Mouse (Mus musculus) forebrain, embryonic 16.5 days (tissue): ENCODE results near the gene Faap100. TPM values are rescaled to one million over a fixed set of nuclear protein-coding genes. Genes with fewer than 3 reads are reported as not detected.

ENCODE experiments used
- ATAC-seq: fragments of 200-750 bp; cut with Nextera tagmentation; 2 replicates; pipeline ENCODE4 v1.8.0; 2017; ENCODE audit warnings: mild to moderate bottlenecking, moderate library complexity
- H3K27ac ChIP-seq: fragments of 300-500 bp; sonication (generic); 2 replicates; pipeline ENCODE4 v1.5.1; 2014; ENCODE audit warnings: low read length, control low read depth
- H3K27me3 ChIP-seq: fragments of 300-500 bp; sonication (generic); replicated peaks from 2 replicates; pipeline ENCODE4 v1.6.1; 2014; ENCODE audit warnings: low read length; ENCODE audit not compliant: control insufficient read depth, insufficient read depth
- H3K36me3 ChIP-seq: fragments of 300-500 bp; sonication (generic); 2 replicates; pipeline ENCODE4 v1.6.1; 2014; ENCODE audit not compliant: control insufficient read depth, insufficient read depth
- H3K4me1 ChIP-seq: fragments of 300-500 bp; sonication (generic); replicated peaks from 2 replicates; pipeline ENCODE4 v1.6.1; 2014; ENCODE audit warnings: low read length; ENCODE audit not compliant: control insufficient read depth, insufficient read depth
- H3K4me2 ChIP-seq: fragments of 300-500 bp; sonication (generic); 2 replicates; pipeline ENCODE4 v1.6.1; 2014; ENCODE audit warnings: mild to moderate bottlenecking, low read length, control low read depth
- H3K4me3 ChIP-seq: fragments of 300-500 bp; sonication (generic); replicated peaks from 2 replicates; pipeline ENCODE4 v1.5.1; 2014; ENCODE audit warnings: mild to moderate bottlenecking, low read length, control low read depth
- H3K9ac ChIP-seq: fragments of 300-500 bp; sonication (generic); replicated peaks from 2 replicates; pipeline ENCODE4 v1.6.1; 2014; ENCODE audit warnings: low read depth, low read length, control low read depth
- H3K9me3 ChIP-seq: fragments of 300-500 bp; sonication (generic); 2 replicates; pipeline ENCODE4 v1.6.1; 2016; ENCODE audit warnings: low read length; ENCODE audit not compliant: control insufficient read depth
- WGBS: fragments of 180-500 bp; shearing (Covaris S2); extraction: QIAGEN DNeasy Blood & Tissue Kit; methylation state at CpG from one replicate; pipeline ENCODE4 v1.1.7; 2014; 5-methylcytosine and 5-hydroxymethylcytosine counted together
- polyA plus RNA-seq: library from polyadenylated mRNA; unstranded; fragments of >200 nt; fragmentation: Nextera tagmentation; extraction: Ambion mirVana; gene quantifications from 2 replicates; pipeline ENCODE4 v1.2.1, GENCODE M21; 2015

Faap100 gene
- polyA plus RNA-seq, 1 experiment from 2014 or later, result 95.3 TPM

GRCm38 (mm10) chr11:120405867-120406266 is 27.3 kb upstream of the Faap100 start:
- Histone ChIP-seq H3K27me3 (no peaks in the 10 kb centered on the region), H3K9me3 (no peaks in the 10 kb centered on the region), H3K4me1 (no peaks in the 10 kb centered on the region), H3K4me3 (no peak overlapping the region), H3K9ac (no peak overlapping the region), H3K27ac (no peak overlapping the region), H3K36me3 (peaks cover 56% of the 10 kb centered on the region), H3K4me2 (no peak overlapping the region)
- 94% methylated on average over 3 of the region's 3 CpGs for WGBS
- ATAC-seq, result no peak

- H3K27me3 ChIP-seq, result no peaks in the 10 kb centered on the region
- no peaks in the 10 kb centered on the region for H3K4me1 ChIP-seq
- H3K9ac ChIP-seq, result no peak overlapping the region
- no peak overlapping the region for H3K4me3 ChIP-seq
- no peak for ATAC-seq
- 92% methylated on average over 1 of the region's 1 CpGs for WGBS
- peaks cover 50% of the 10 kb centered on the region for H3K36me3 ChIP-seq
- H3K9me3 ChIP-seq, result no peaks in the 10 kb centered on the region
- H3K27ac ChIP-seq, result no peak overlapping the region
- H3K4me2 ChIP-seq, result no peak overlapping the region
These were observed 26.2 kb upstream of the Faap100 start for GRCm38 (mm10) chr11:120404814-120405213.

- H3K9ac ChIP-seq, result no peak overlapping the region
- H3K4me2 ChIP-seq, result no peak overlapping the region
- WGBS, result 91% methylated on average over 2 of the region's 2 CpGs
- no peaks in the 10 kb centered on the region for H3K4me1 ChIP-seq
- no peaks in the 10 kb centered on the region for H3K9me3 ChIP-seq
- H3K27me3 ChIP-seq, result no peaks in the 10 kb centered on the region
- no peak overlapping the region for H3K4me3 ChIP-seq
- no peak overlapping the region for H3K27ac ChIP-seq
- H3K36me3 ChIP-seq, result peaks cover 25% of the 10 kb centered on the region
- ATAC-seq, result no peak
These were observed 20.8 kb upstream of the Faap100 start for GRCm38 (mm10) chr11:120399319-120399718.

- H3K9me3 ChIP-seq, result no peaks in the 10 kb centered on the region
- no peaks in the 10 kb centered on the region for H3K4me1 ChIP-seq
- no peak for ATAC-seq
- no peak overlapping the region for H3K27ac ChIP-seq
- no peak overlapping the region for H3K9ac ChIP-seq
- peaks cover 10% of the 10 kb centered on the region for H3K36me3 ChIP-seq
- no peaks in the 10 kb centered on the region for H3K27me3 ChIP-seq
- WGBS, result 96% methylated on average over 2 of the region's 2 CpGs
- no peak overlapping the region for H3K4me3 ChIP-seq
- no peak overlapping the region for H3K4me2 ChIP-seq
These were observed 19.0 kb upstream of the Faap100 start for GRCm38 (mm10) chr11:120397602-120398001.

GRCm38 (mm10) chr11:120395661-120396060 is 17.1 kb upstream of the Faap100 start:
- Histone ChIP-seq H3K4me1 (no peaks in the 10 kb centered on the region), H3K9me3 (no peaks in the 10 kb centered on the region), H3K27ac (no peak overlapping the region), H3K36me3 (0 out of 2 replicates have a peak, but pooled peaks cover 2% of the 10 kb centered on the region), H3K4me2 (no peak overlapping the region), H3K9ac (no peak overlapping the region), H3K27me3 (no peaks in the 10 kb centered on the region), H3K4me3 (no peak overlapping the region)
- no peak for ATAC-seq
- 88% methylated on average over 4 of the region's 4 CpGs for WGBS

GRCm38 (mm10) chr11:120388580-120388979 is 10.0 kb upstream of the Faap100 start:
- no peak overlapping the region for H3K4me3 ChIP-seq
- H3K36me3 ChIP-seq, result peaks cover 15% of the 10 kb centered on the region
- 94% methylated on average over 9 of the region's 9 CpGs for WGBS
- no peaks in the 10 kb centered on the region for H3K27me3 ChIP-seq
- ATAC-seq, result no peak
- H3K27ac ChIP-seq, result no peak overlapping the region
- H3K9ac ChIP-seq, result no peak overlapping the region
- H3K9me3 ChIP-seq, result no peaks in the 10 kb centered on the region
- no peaks in the 10 kb centered on the region for H3K4me1 ChIP-seq
- no peak overlapping the region for H3K4me2 ChIP-seq

GRCm38 (mm10) chr11:120387157-120387556 is 8.6 kb upstream of the Faap100 start:
- no peaks in the 10 kb centered on the region for H3K27me3 ChIP-seq
- peaks cover 22% of the 10 kb centered on the region for H3K36me3 ChIP-seq
- H3K4me3 ChIP-seq, result no peak overlapping the region
- H3K27ac ChIP-seq, result no peak overlapping the region
- no peak overlapping the region for H3K9ac ChIP-seq
- H3K4me2 ChIP-seq, result no peak overlapping the region
- H3K4me1 ChIP-seq, result no peaks in the 10 kb centered on the region
- H3K9me3 ChIP-seq, result no peaks in the 10 kb centered on the region
- no peak for ATAC-seq
- 75% methylated on average over 2 of the region's 2 CpGs for WGBS

GRCm38 (mm10) chr11:120386632-120387031 is 8.1 kb upstream of the Faap100 start:
- WGBS, result 94% methylated on average over 6 of the region's 6 CpGs
- no peak for ATAC-seq
- Histone ChIP-seq H3K4me3 (no peak overlapping the region), H3K36me3 (peaks cover 26% of the 10 kb centered on the region), H3K9ac (no peak overlapping the region), H3K4me2 (no peak overlapping the region), H3K27me3 (no peaks in the 10 kb centered on the region), H3K9me3 (no peaks in the 10 kb centered on the region), H3K27ac (no peak overlapping the region), H3K4me1 (no peaks in the 10 kb centered on the region)

- no peaks in the 10 kb centered on the region for H3K9me3 ChIP-seq
- H3K27ac ChIP-seq, result no peak overlapping the region
- ATAC-seq, result no peak
- WGBS, result 92% methylated on average over 9 of the region's 9 CpGs
- no peak overlapping the region for H3K9ac ChIP-seq
- H3K27me3 ChIP-seq, result no peaks in the 10 kb centered on the region
- no peak overlapping the region for H3K4me2 ChIP-seq
- H3K4me1 ChIP-seq, result peaks cover 14% of the 10 kb centered on the region
- peaks cover 26% of the 10 kb centered on the region for H3K36me3 ChIP-seq
- no peak overlapping the region for H3K4me3 ChIP-seq
These were observed 3.9 kb upstream of the Faap100 start for GRCm38 (mm10) chr11:120382509-120382908.

GRCm38 (mm10) chr11:120381157-120381556 is 2.6 kb upstream of the Faap100 start:
- no peak for ATAC-seq
- Histone ChIP-seq H3K4me3 (no peak overlapping the region), H3K27me3 (no peaks in the 10 kb centered on the region), H3K9me3 (no peaks in the 10 kb centered on the region), H3K4me2 (no peak overlapping the region), H3K9ac (no peak overlapping the region), H3K27ac (no peak overlapping the region), H3K36me3 (peaks cover 26% of the 10 kb centered on the region), H3K4me1 (peaks cover 27% of the 10 kb centered on the region)
- WGBS, result 92% methylated on average over 4 of the region's 4 CpGs
